Mouse (Mus musculus): Measurements from ENCODE around the gene Cabin1. TPM values are rescaled to one million over a fixed set of nuclear protein-coding genes. Genes with fewer than 3 reads are reported as not detected.

The Cabin1 gene
- 11.6 and 13.6 TPM in 2 replicates for polyA plus RNA-seq (2015; fragmentation: Nextera tagmentation; extraction: Ambion mirVana)

DNA sequence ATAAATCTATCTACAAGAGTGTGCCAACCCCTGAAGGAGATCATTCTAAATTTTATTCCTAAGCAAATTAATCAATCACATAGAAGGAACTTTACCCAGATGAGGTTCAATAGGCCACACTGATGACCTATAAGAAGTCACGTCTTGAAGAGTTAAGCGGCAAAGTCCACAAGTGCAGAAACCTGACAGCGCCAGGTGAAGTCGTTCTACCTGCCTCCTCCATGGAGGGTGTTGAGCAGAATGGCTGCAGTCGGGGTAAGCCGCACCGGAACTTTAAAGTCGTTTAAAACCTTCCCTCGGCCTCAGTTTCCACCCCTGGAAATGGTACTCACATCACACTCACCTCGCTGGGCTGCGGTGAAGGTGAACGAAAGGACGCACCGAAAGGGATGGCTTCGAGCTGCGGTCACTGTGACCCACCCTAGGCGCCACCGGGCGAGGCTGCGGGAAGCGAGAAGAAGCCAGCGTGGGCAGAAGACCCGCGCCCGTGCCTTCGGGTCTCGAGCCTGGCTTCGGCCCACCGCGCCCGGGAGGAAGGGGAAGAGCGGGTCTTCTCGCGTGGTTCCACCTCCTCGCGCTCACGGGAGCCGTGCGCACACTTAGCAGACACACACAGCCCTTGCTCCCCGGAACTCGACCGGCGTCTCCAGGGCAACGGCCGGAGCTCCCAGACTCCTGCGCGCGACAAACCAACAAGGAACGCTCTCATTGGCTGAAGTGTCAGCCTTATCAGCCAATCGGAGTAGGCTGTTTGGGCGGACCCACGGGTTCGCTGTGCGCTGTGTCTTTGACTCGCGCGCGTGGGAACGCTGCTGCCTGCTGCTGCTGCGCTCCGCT lies at the start of gene Cabin1:
Gene Cabin1 (minus strand): TSS at position 660 of the 837 bp plus-strand sequence.
- H3K4me1 ChIP-seq (ENCODE audit: control insufficient read depth, low read depth, low read length): peaks cover 19% of the 10 kb centered on the region
- H3K4me3 ChIP-seq (ENCODE audit: low read depth, low read length): peak within 1 kb of the TSS; percentile 97
- peak within 1 kb of the TSS; percentile 92 for H3K4me2 ChIP-seq (ENCODE audit: low read depth, low read length)
- peak within 1 kb of the TSS; percentile 88 for H3K9ac ChIP-seq (ENCODE audit: low read depth, low read length)
- WGBS (ENCODE audit: insufficient replicate concordance): under 1% methylated on average over 61 of the region's 61 CpGs
- H3K27me3 ChIP-seq (ENCODE audit: control insufficient read depth, insufficient read depth, low read depth, low read length): no peaks in the 10 kb centered on the region
- peak within 1 kb of the TSS; percentile 96 for H3K27ac ChIP-seq (ENCODE audit: low read length)
- peak; percentile 96 for ATAC-seq (ENCODE audit: low read depth)
- H3K9me3 ChIP-seq (replicated peaks; ENCODE audit: control insufficient read depth, low read length): no peaks in the 10 kb centered on the region
- H3K36me3 ChIP-seq (ENCODE audit: control insufficient read depth, insufficient read depth): no peaks in the 10 kb centered on the region

DNA sequence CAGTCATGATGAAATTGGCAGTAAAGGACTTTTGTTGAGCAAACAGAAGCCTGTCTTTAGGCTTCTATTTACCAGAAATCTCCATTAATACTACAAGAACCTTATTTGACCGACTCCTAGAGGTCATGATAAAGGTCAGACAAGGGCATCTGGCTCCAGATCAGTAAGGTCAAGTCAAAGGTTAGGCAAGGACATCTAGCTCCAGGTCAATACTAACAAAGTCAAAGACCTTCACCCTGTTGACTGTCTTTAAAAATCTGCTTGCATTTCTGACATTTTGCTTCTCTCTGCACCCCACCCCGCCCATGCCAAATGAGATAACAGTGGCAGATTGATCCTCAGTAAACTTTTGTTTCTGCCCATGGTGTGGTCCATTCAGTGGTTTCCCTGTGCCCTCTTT lies 40.1 kb upstream of the Cabin1 start:
- Histone ChIP-seq H3K27ac (ENCODE audit: low read length) (no peak overlapping the region), H3K36me3 (ENCODE audit: control insufficient read depth, insufficient read depth) (no peaks in the 10 kb centered on the region), H3K9me3 (replicated peaks; ENCODE audit: control insufficient read depth, low read length) (no peaks in the 10 kb centered on the region), H3K4me3 (ENCODE audit: low read depth, low read length) (no peak overlapping the region), H3K27me3 (ENCODE audit: control insufficient read depth, insufficient read depth, low read depth, low read length) (no peaks in the 10 kb centered on the region), H3K9ac (ENCODE audit: low read depth, low read length) (no peak overlapping the region), H3K4me1 (ENCODE audit: control insufficient read depth, low read depth, low read length) (no peaks in the 10 kb centered on the region), H3K4me2 (ENCODE audit: low read depth, low read length) (no peak overlapping the region)
- 36% methylated on average over 2 of the region's 2 CpGs for WGBS (ENCODE audit: insufficient replicate concordance)
- no peak for ATAC-seq (ENCODE audit: low read depth)

DNA sequence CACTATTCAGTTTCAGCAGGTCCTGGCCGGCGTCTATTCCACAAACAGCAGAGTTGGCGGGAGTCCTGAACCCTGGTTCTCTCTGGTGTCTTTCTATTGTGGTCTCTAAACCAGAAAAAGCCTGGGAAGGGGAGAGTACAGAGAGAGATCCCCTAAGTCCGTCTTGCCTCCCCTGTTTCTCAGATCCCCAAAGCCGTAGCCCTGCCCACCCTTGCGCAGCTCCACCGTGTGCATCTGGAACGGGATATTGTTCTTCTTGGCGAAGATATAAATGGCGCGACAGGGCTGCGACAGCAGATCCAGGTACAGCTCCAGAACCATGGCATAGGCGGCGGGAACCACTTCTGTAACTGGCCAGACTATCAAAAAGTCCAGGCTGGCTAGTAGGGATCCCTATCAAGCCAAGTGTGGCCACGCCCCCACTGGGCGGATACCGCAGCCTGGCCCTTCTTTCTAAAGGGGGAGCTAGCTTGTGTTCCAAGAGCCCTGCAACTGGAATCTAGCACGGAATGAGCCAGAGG lies 34.1 kb upstream of the Cabin1 start, which contains the start of gene Gstt1:
Gene Gstt1 (minus strand): TSS at position 409 of the 521 bp plus-strand sequence.
- WGBS (ENCODE audit: insufficient replicate concordance): 2% methylated on average over 18 of the region's 18 CpGs
- peak within 1 kb of the TSS; percentile 71 for H3K27ac ChIP-seq (ENCODE audit: low read length)
- no peaks in the 10 kb centered on the region for H3K9me3 ChIP-seq (replicated peaks; ENCODE audit: control insufficient read depth, low read length)
- no peaks in the 10 kb centered on the region for H3K36me3 ChIP-seq (ENCODE audit: control insufficient read depth, insufficient read depth)
- peaks cover 14% of the 10 kb centered on the region for H3K4me1 ChIP-seq (ENCODE audit: control insufficient read depth, low read depth, low read length)
- ATAC-seq (ENCODE audit: low read depth): peak; percentile 63
- H3K4me3 ChIP-seq (ENCODE audit: low read depth, low read length): peak within 1 kb of the TSS; percentile 65
- H3K27me3 ChIP-seq (ENCODE audit: control insufficient read depth, insufficient read depth, low read depth, low read length): no peaks in the 10 kb centered on the region
- H3K4me2 ChIP-seq (ENCODE audit: low read depth, low read length): peak within 1 kb of the TSS; percentile 85
- H3K9ac ChIP-seq (ENCODE audit: low read depth, low read length): peak within 1 kb of the TSS; percentile 61

DNA sequence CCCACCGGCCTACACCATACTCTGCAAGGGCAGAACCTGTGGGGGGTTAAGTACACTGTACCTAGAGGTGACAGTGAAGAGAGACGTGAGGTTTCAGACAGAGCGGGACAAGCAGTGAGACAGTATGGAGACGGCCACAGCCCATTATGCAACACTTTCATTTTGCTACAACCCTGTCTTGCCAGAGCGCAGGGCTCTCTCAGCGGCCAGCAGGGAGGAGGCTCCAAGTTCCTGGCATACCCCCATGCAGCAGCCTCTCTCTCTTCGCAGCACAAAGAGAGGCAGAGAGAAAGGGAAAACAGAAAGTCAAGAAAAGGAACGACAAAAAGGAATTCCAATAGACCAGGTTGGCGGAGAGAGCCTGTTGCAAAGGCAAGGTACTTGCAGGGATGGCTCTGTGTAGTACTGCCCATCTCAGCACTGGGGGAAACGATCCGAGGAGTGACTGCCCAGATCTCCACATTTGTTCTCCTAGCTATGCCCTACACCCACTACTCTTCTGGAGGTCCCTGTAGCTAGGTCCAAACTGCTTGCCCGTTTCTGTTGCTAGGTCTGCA lies 33.6 kb upstream of the Cabin1 start:
- 2% methylated on average over 12 of the region's 12 CpGs for WGBS (ENCODE audit: insufficient replicate concordance)
- Histone ChIP-seq H3K27me3 (ENCODE audit: control insufficient read depth, insufficient read depth, low read depth, low read length) (no peaks in the 10 kb centered on the region), H3K4me3 (ENCODE audit: low read depth, low read length) (peak overlapping the region; percentile 65), H3K27ac (ENCODE audit: low read length) (peak overlapping the region; percentile 71), H3K9me3 (replicated peaks; ENCODE audit: control insufficient read depth, low read length) (no peaks in the 10 kb centered on the region), H3K4me1 (ENCODE audit: control insufficient read depth, low read depth, low read length) (peaks cover 14% of the 10 kb centered on the region), H3K4me2 (ENCODE audit: low read depth, low read length) (peak overlapping the region; percentile 85), H3K9ac (ENCODE audit: low read depth, low read length) (peak overlapping the region; percentile 61), H3K36me3 (ENCODE audit: control insufficient read depth, insufficient read depth) (no peaks in the 10 kb centered on the region)
- ATAC-seq (ENCODE audit: low read depth): peak; percentile 83

DNA sequence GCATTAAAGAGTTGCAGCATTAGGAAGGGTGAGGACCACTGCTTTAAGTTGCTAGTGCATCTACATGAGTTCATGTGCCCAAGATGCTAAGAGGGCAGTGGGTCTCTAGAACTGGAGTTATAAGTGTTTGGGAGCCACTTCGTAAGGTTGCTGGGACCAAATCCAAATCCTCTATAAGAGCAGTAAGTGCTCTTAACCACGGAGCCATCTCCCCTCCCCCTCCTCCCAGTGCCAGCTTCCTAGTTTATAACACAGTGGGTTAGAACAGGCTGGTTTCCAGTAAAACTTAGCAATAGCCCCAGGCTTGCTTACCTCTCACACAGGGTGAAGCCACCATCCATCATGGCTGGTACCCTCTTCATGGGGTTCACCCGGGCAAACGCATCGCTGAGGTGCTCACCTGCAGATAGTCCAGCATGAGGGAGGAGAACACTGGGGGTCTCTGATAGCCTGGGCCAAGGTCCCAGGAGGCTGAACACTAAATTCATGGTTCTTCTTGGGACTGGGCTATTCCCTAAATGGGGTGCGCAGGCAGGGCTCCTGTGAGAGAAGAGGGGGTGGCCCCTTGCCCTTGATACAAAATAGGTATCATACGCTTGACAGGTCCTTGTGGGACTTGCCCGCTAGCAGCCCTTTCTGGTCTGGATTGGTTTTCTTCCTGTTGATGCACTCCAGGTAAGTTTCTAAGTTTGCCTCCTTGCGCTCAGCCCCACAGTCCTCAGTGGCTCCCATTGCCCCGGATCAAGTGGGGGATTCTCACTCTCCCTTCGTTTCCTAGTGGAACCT lies 32.8 kb upstream of the Cabin1 start:
- peak overlapping the region; percentile 85 for H3K4me2 ChIP-seq (ENCODE audit: low read depth, low read length)
- peak overlapping the region; percentile 61; the same call in 1 of the 2 replicates for H3K9ac ChIP-seq (ENCODE audit: low read depth, low read length)
- peak overlapping the region; percentile 35 for H3K27ac ChIP-seq (ENCODE audit: low read length)
- 39% methylated on average over 11 of the region's 11 CpGs for WGBS (ENCODE audit: insufficient replicate concordance)
- peak overlapping the region; percentile 65 for H3K4me3 ChIP-seq (ENCODE audit: low read depth, low read length)
- H3K9me3 ChIP-seq (replicated peaks; ENCODE audit: control insufficient read depth, low read length): no peaks in the 10 kb centered on the region
- H3K36me3 ChIP-seq (ENCODE audit: control insufficient read depth, insufficient read depth): no peaks in the 10 kb centered on the region
- no peak for ATAC-seq (ENCODE audit: low read depth)
- no peaks in the 10 kb centered on the region for H3K27me3 ChIP-seq (ENCODE audit: control insufficient read depth, insufficient read depth, low read depth, low read length)
- H3K4me1 ChIP-seq (ENCODE audit: control insufficient read depth, low read depth, low read length): peaks cover 14% of the 10 kb centered on the region

DNA sequence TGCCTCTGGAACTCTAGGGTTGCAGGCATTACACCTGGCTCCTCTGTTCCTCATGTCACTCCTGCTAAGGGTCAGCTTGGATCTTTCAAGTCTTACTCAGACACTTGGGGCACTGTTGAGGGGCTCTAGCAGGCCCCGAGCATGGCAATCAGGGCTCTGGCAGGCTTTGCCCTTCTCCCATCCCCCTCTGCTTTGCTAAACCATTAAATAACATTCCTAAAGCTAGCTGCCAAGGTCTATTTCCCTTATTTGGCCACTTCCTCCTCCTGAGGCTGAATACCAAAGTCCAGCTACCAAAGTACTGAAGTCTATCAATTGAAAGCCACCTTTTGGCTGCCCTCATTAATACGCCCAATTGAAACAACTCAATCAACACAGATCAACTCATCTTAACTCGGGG lies 30.7 kb upstream of the Cabin1 start:
- no peak for ATAC-seq (ENCODE audit: low read depth)

DNA sequence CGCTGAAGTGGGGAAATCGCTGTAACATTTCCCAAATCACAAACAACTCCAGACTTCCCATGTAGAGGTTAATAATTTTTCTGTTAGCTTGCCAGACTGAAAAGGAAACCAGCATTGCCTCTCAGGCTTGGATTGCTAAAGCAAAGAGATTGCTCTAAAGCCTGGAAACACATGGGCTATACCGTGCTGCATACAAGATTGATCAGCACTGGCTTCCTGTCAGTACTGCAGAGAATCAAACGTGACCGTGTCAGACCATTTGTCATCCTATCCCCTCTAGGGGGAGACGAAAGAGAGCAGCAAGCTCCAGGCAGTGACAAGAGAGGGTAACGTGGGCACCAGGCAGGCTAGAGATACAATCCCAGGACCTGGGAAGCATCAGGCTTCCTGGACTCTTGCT lies 26.6 kb upstream of the Cabin1 start:
- no peaks in the 10 kb centered on the region for H3K36me3 ChIP-seq (ENCODE audit: control insufficient read depth, insufficient read depth)
- no peaks in the 10 kb centered on the region for H3K27me3 ChIP-seq (ENCODE audit: control insufficient read depth, insufficient read depth, low read depth, low read length)
- H3K4me3 ChIP-seq (ENCODE audit: low read depth, low read length): no peak overlapping the region
- no peak for ATAC-seq (ENCODE audit: low read depth)
- H3K27ac ChIP-seq (ENCODE audit: low read length): peak overlapping the region; percentile 77
- no peak overlapping the region for H3K4me2 ChIP-seq (ENCODE audit: low read depth, low read length)
- WGBS (ENCODE audit: insufficient replicate concordance): 12% methylated on average over 7 of the region's 7 CpGs
- peaks cover 2% of the 10 kb centered on the region for H3K4me1 ChIP-seq (ENCODE audit: control insufficient read depth, low read depth, low read length)
- no peak overlapping the region for H3K9ac ChIP-seq (ENCODE audit: low read depth, low read length)
- H3K9me3 ChIP-seq (replicated peaks; ENCODE audit: control insufficient read depth, low read length): no peaks in the 10 kb centered on the region

More for the DNA sequence above, 30.7 kb upstream of the Cabin1 start:
- WGBS (ENCODE audit: insufficient replicate concordance): 30% methylated on average over 3 of the region's 3 CpGs
- Histone ChIP-seq H3K4me3 (ENCODE audit: low read depth, low read length) (peak overlapping the region; percentile 28; the same call in 1 of the 2 replicates), H3K36me3 (ENCODE audit: control insufficient read depth, insufficient read depth) (no peaks in the 10 kb centered on the region), H3K9me3 (replicated peaks; ENCODE audit: control insufficient read depth, low read length) (no peaks in the 10 kb centered on the region), H3K4me2 (ENCODE audit: low read depth, low read length) (peak overlapping the region; percentile 38), H3K4me1 (ENCODE audit: control insufficient read depth, low read depth, low read length) (peaks cover 14% of the 10 kb centered on the region), H3K27ac (ENCODE audit: low read length) (peak overlapping the region; percentile 63), H3K27me3 (ENCODE audit: control insufficient read depth, insufficient read depth, low read depth, low read length) (no peaks in the 10 kb centered on the region), H3K9ac (ENCODE audit: low read depth, low read length) (peak overlapping the region; percentile 15; the same call in 1 of the 2 replicates)

DNA sequence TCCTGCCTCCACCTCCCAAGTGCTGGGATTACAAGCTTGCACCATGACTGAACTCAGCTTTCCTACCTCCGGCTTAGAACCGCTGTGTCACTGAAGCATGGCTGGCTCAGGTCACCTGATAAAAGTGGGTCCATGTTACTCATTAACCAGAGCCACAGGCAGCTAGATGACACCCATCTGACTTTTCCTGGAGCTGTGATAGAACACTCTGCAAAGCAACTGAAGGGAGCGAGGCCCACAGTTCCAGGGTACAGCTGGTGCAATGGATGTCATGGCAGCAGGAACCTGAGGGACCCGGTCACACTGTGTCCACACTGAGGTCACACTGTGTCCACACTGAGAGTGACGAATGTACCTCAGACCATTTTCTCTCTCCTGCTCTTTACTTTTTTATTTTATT lies 25.7 kb upstream of the Cabin1 start:
- Histone ChIP-seq H3K27me3 (ENCODE audit: control insufficient read depth, insufficient read depth, low read depth, low read length) (no peaks in the 10 kb centered on the region), H3K4me3 (ENCODE audit: low read depth, low read length) (no peak overlapping the region), H3K36me3 (ENCODE audit: control insufficient read depth, insufficient read depth) (no peaks in the 10 kb centered on the region), H3K9ac (ENCODE audit: low read depth, low read length) (no peak overlapping the region), H3K4me1 (ENCODE audit: control insufficient read depth, low read depth, low read length) (peaks cover 2% of the 10 kb centered on the region), H3K27ac (ENCODE audit: low read length) (peak overlapping the region; percentile 77), H3K9me3 (replicated peaks; ENCODE audit: control insufficient read depth, low read length) (no peaks in the 10 kb centered on the region), H3K4me2 (ENCODE audit: low read depth, low read length) (no peak overlapping the region)
- WGBS (ENCODE audit: insufficient replicate concordance): 63% methylated on average over 5 of the region's 5 CpGs
- ATAC-seq (ENCODE audit: low read depth): peak; percentile 95
